Mouse (Mus musculus): ENCODE data around the gene Tmf1.

Gene Tmf1

GRCm38 (mm10) chr6:97178491-97179366 is at the start of gene Tmf1:
Gene Tmf1, minus strand, starts transcription at chr6:97179122.
- in situ Hi-C loops (cut with MboI; ENCODE audit: low pct_unique_long_range_greater_than_20kb in 1 of 2, low sequenced_read_pairs in 2 of 2, unreplicated experiment in 1 of 2), result no loop called here

DNA sequence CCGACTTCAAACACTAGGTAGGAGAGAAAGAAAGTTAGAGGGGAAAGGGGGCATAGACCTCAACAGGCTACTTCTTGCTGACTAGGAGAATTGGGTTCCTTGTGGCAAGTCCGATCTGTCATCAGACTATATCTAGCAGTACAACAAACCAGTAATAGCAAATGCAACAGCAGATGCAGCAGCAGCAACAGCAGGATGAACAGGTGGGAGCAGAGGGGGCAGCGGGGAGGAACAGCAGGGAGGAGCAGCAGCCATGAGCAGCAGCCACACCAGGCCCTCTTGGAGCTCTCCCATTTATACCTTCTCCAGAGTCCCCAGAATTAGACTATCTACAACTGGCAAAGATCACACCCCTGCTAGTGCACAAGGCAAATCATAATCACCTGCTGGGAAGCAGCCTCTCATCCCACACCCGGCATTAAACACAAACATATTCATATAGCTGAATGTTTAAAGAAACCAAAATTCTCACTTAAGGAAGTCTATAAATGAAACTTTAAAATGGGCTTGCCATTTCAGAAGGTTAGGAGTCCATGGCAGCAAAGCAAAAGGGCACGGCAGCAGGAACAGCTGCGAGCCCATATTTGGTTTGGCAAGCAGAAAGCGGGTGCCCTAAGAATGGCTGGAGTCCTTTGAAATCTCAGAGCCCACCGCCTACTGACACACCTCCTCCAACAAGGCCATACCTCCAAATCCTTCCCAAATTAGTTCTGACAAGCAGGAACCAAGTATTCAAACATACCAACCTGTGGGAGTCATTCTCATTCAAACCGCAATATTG is 48.3 kb upstream of the Tmf1 start:
- in situ Hi-C loops (cut with MboI; ENCODE audit: low pct_unique_long_range_greater_than_20kb in 1 of 2, low sequenced_read_pairs in 2 of 2, unreplicated experiment in 1 of 2), result no loop called here

DNA sequence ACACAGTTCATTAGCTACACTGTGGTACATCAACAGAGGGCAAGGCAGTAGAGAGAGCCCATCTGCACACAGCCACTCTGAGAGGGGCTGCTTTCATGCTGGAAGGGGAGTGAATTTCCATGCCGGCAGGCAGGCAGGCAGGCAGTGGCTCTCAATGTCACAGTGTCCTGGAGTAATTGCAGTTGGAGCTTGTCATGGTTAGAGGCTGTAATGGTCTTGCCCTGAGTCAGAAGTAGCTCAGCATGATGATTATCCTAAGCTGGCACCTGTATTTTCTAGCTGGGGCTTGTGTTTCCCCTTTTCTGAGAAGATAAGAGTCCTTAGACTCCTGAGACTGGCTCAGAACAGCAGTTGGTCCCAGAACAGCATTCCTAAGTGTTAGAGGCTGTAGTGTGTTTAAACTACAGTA is 47.2 kb upstream of the Tmf1 start:
- in situ Hi-C loops (cut with MboI; ENCODE audit: low pct_unique_long_range_greater_than_20kb in 1 of 2, low sequenced_read_pairs in 2 of 2, unreplicated experiment in 1 of 2), result no loop called here

DNA sequence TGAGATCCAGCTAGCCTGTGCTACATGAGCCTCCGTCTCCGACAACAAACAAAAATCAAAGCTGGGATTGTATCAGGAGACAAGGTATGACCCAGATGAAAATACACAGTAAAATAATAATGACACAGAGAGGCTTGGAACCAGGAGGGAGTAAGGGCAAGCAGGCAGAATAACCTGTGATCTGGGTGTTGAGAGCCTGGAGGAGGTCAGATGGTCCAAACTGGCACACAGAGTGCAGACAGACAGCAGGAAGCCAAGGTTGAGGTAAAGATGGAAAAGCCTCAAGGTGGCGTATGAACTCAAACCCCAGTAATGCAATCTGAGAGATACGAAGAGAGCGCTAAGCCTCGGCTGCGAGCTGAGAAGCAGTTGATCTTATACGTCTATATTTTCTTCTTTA is 45.6 kb upstream of the Tmf1 start:
- in situ Hi-C loops (cut with MboI; ENCODE audit: low pct_unique_long_range_greater_than_20kb in 1 of 2, low sequenced_read_pairs in 2 of 2, unreplicated experiment in 1 of 2), result no loop called here

GRCm38 (mm10) chr6:97223566-97223965 is 44.6 kb upstream of the Tmf1 start:
- in situ Hi-C loops (cut with MboI; ENCODE audit: low pct_unique_long_range_greater_than_20kb in 1 of 2, low sequenced_read_pairs in 2 of 2, unreplicated experiment in 1 of 2), result no loop called here

DNA sequence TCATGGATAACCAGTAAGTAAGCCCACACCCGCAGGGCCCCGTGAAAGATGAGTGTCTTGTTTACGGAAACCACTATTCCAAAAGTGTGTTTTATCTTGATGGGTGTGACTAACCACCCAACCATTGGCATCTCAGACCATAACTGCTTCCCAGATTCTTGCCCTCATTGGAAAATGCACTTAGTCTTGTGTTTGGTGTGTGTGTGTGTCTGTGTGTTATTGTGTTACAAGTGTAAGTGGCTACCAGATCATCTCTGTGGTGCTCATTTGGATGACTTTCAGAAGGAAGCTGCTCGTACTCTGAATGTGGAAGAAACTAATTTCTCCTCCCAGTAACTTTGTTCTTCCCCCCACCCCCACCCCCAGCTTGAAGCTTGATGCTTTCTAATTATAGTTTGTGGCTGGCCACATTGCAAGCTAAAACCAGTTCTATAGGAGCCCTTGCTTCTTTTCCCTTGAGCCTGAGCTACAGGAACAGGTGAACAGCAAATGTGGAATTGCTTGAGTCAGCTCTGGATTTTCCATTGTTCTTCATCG is 44.1 kb upstream of the Tmf1 start:
- in situ Hi-C loops (cut with MboI; ENCODE audit: low pct_unique_long_range_greater_than_20kb in 1 of 2, low sequenced_read_pairs in 2 of 2, unreplicated experiment in 1 of 2), result no loop called here

DNA sequence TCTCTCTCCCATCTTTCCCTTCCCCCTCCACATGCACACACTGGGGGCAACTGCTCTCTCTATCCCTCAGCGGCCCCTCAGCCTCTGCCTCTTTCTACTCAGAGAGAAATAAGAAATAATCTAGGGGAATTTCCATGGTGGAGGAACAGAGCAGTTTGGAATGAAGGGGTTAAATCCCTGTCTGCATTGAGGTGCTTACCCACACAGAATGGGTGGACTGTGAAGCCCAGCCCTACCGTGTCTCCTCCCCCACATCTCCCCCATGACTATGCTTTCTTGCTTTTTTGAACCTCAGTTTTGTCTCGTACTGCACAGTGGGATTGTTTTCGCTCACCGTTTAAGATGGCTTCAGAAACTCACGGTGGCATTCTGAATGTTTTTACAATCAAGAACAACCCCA is 43.4 kb upstream of the Tmf1 start:
- in situ Hi-C loops (cut with MboI; ENCODE audit: low pct_unique_long_range_greater_than_20kb in 1 of 2, low sequenced_read_pairs in 2 of 2, unreplicated experiment in 1 of 2), result no loop called here

- in situ Hi-C loops (cut with MboI; ENCODE audit: low pct_unique_long_range_greater_than_20kb in 1 of 2, low sequenced_read_pairs in 2 of 2, unreplicated experiment in 1 of 2), result no loop called here
These were observed 42.5 kb upstream of the Tmf1 start for GRCm38 (mm10) chr6:97221205-97222025.

DNA sequence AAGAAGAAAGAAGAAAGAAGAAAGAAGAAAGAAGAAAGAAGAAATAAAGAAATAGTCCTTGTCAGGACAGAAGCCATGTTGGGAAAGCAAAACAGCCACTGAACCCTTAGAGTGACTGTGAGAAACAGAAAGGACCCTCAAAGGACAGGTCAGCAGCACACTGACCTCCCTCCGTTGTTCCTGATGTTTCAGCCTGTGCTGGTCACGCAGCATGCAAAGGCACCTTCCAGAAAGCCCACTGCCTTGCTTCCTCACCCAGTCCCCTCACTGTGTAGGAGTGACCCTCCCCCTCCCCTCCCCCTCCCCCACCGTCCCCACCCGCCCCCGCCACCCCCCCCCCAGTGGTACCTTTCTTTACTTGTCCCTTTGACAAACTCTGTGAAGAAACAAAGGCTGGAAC is 41.8 kb upstream of the Tmf1 start:
- in situ Hi-C loops (cut with MboI; ENCODE audit: low pct_unique_long_range_greater_than_20kb in 1 of 2, low sequenced_read_pairs in 2 of 2, unreplicated experiment in 1 of 2), result no loop called here

- in situ Hi-C loops (cut with MboI; ENCODE audit: low pct_unique_long_range_greater_than_20kb in 1 of 2, low sequenced_read_pairs in 2 of 2, unreplicated experiment in 1 of 2), result no loop called here
These were observed 37.4 kb upstream of the Tmf1 start for GRCm38 (mm10) chr6:97216154-97216821.

GRCm38 (mm10) chr6:97211981-97212380 is 33.1 kb upstream of the Tmf1 start:
- in situ Hi-C loops (cut with MboI; ENCODE audit: low pct_unique_long_range_greater_than_20kb in 1 of 2, low sequenced_read_pairs in 2 of 2, unreplicated experiment in 1 of 2), result no loop called here

DNA sequence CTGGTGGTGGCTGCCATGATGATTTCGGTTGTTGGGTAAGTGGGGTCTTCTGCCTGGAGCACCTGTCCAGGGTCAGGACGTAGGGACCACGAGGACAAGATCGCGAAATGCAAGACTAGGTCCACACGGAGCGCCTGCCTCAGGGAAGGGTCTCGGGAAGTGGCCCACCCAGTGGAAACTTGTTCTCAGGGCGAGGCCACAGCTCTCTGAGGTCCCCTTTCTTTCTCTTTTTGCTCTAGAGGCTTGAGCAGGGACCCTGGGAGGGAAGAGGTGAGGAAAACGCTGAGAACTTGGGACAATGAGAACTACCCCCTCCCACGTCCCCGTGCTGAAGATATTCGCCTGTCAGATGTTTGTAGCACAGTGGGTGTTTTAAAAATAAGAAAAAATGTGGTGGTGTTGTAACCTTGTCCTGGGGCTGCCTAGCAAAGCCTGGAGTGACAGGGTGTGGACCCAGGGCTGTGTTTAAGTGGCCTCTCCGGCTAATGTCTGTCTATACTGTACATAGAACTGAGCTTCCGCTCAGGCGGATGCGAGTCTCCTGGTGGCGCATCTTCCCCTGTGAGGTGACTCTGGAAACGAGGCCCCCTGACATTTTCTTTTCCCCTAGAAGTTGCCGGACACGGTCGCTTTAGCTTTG is 32.2 kb upstream of the Tmf1 start:
- in situ Hi-C loops (cut with MboI; ENCODE audit: low pct_unique_long_range_greater_than_20kb in 1 of 2, low sequenced_read_pairs in 2 of 2, unreplicated experiment in 1 of 2), result no loop called here

DNA sequence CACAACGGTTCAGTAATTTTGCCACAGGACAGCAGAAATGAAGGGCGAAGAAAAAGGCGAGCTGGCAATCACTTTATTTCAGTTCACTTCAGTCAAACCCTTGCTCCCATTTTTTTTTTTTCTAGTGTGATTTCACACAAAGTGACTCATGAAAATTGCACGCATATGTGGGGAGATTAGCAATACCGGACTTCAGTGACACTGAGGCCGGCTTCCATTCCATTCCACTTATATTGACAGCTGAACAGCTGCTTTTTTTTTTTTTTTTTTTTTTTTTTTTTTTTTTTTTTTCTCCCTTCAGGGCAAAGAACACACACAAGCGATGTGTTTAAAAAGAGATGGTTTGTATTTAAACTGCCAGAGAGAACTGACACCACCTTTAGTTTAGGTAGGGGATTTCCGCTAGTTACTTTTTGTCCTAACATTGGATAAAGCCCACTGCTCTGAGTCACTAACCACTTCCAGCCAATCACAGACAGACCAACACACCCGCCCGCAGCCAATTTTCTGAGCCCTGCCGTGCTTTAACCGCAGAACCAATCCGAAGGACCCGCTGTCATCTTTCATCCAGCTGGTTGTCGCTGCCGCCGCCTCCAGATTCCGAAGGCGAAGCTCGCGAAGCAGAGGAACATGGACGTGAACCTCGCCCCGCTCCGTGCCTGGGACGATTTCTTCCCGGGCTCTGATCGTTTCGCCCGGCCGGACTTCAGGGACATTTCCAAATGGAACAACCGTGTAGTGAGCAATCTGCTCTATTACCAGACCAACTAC is 31.5 kb upstream of the Tmf1 start, which contains the start of gene Arl6ip5:
TSS of gene Arl6ip5 (plus strand) at position 499 of the 771 bp plus-strand sequence.
- in situ Hi-C loops (cut with MboI; ENCODE audit: low pct_unique_long_range_greater_than_20kb in 1 of 2, low sequenced_read_pairs in 2 of 2, unreplicated experiment in 1 of 2), result no loop called here

DNA sequence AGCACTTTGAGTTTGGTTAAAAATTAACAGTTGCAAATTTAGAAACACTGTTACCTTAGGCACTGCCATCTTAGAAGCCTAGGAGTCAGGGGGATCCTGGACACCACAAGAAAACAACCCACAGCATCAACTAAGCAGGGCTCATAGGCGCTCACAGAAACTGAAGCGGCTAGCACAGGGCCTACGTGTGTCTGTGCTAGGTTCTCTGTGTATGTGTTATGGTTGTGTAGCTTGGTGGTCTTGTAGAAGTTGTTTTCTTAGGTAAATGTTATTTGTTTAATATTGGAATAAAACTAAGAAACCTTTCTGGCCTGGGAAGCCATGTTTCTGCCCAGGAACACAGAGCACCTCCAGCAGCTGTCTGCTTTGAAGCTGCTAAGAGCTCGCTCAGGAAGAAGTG is 30.8 kb upstream of the Tmf1 start:
- in situ Hi-C loops (cut with MboI; ENCODE audit: low pct_unique_long_range_greater_than_20kb in 1 of 2, low sequenced_read_pairs in 2 of 2, unreplicated experiment in 1 of 2), result no loop called here

DNA sequence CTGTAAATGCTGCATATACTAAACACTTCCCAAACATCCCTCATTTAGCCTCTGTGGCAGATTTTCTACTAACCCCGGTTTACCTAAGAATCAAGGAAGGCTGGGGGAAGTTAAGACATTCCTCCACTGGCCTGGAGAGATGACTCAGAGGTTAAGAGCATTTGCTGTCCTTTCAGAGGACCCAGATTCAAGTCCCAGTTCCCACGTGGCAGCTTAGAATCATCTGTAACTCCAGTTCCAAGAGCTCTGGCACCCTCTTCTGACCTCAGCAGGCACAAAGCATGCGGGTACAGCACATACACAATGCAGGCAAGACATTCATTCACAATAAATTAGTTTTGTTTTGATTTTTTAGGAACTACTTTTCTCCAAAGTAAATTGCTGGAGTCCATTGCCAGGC is 30.3 kb upstream of the Tmf1 start:
- in situ Hi-C loops (cut with MboI; ENCODE audit: low pct_unique_long_range_greater_than_20kb in 1 of 2, low sequenced_read_pairs in 2 of 2, unreplicated experiment in 1 of 2), result no loop called here

DNA sequence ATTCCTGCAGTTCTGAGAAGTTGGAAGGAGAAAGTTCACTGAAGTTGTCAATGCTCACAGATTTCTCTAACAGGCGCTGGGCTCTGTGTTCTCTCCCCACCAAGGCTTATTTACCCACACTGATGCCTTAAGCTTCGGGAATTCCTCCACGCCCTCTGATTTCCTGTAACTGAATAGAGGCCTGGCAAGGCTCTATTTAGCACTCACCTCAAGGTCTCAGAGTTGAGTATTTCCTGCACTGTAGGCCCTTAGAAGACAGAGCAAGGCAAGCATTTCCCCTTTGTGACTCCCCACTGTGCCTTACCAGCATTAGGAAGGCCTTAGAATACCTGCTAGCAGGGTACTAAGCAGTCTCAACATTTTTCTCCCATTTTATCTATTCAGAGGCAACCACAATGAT is 29.5 kb upstream of the Tmf1 start:
- in situ Hi-C loops (cut with MboI; ENCODE audit: low pct_unique_long_range_greater_than_20kb in 1 of 2, low sequenced_read_pairs in 2 of 2, unreplicated experiment in 1 of 2), result no loop called here

- in situ Hi-C loops (cut with MboI; ENCODE audit: low pct_unique_long_range_greater_than_20kb in 1 of 2, low sequenced_read_pairs in 2 of 2, unreplicated experiment in 1 of 2), result no loop called here
These were observed 28.2 kb upstream of the Tmf1 start for GRCm38 (mm10) chr6:97207085-97207484.

Measured in mouse embryonic stem cell (cell line).